Mouse (Mus musculus): ENCODE data around the gene Zfp777. TPM values are rescaled to one million over a fixed set of nuclear protein-coding genes. Genes with fewer than 3 reads are reported as not detected.
A peak's percentile ranks its signal among the peaks of the same experiment; 100 is the strongest.

Zfp777 gene
- polyA plus RNA-seq (2015; fragmentation: Nextera tagmentation; extraction: Ambion mirVana): 4.4 and 4.5 TPM in 2 replicates

DNA sequence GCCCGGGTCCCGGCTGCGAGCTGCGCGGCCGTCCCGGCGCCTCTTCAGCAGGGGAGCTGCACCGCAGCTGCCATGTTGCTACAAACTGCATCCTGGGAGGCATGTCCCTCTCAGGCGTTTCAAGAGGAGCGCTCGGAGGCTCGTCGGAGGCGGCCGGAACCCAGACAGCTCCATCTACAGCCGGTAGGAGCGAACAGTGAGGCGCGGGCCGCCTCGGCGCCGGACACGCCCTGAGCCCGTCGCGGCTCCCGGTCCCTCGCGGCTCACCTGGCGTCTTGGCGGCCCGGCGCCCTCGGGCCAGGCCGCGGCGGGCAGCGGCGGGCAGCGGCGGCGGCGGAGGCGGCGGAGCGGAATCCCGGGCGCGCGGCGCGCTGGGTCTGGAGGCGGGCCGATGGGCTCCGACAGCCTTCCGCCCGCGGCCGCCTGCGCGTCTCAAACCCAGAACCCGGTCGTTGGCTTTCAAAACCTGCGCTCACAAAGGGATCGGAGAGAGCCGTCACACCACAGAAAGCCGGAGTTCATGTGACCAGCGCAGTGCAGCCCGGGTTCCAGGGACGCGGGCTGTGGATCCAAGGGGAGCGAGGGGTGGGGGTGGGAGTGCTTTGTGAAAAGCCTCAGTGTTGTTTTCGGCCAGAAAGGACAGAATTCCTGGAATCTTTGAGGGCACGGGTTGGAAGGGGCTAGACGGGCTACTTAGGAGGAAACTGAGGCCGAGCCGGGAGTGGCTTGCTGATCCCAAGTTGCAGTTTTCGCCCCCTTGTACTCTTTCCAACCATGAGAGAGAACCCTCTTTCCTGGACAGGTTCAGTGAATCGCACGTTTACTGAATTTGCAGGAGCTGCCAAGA is at the start of gene Zfp777:
TSS of gene Zfp777 (minus strand) at position 486 of the 847 bp plus-strand sequence.
- H3K4me1 ChIP-seq (ENCODE audit: control insufficient read depth, insufficient read depth, low read length): peaks cover 5% of the 10 kb centered on the region; the same call in 1 of the 2 replicates
- H3K4me3 ChIP-seq (replicated peaks; ENCODE audit: low read length): peak within 1 kb of the TSS; percentile 84
- peak within 1 kb of the TSS; percentile 90 for H3K4me2 ChIP-seq (ENCODE audit: low read depth, low read length)
- H3K27ac ChIP-seq (ENCODE audit: low read length): peak within 1 kb of the TSS; percentile 86
- no peaks in the 10 kb centered on the region for H3K27me3 ChIP-seq (ENCODE audit: control insufficient read depth, insufficient read depth, low read length)
- no peaks in the 10 kb centered on the region for H3K9me3 ChIP-seq (replicated peaks; ENCODE audit: control insufficient read depth, low read length)
- 0 out of 2 replicates have a peak, but pooled peaks cover 2% of the 10 kb centered on the region for H3K36me3 ChIP-seq (ENCODE audit: control insufficient read depth, insufficient read depth, low read length)
- peak within 1 kb of the TSS; percentile 85 for H3K9ac ChIP-seq (ENCODE audit: low read length)
- peak; percentile 90 for ATAC-seq (ENCODE audit: insufficient read depth, low FRiP score)
- WGBS: under 1% methylated on average over 82 of the region's 82 CpGs

DNA sequence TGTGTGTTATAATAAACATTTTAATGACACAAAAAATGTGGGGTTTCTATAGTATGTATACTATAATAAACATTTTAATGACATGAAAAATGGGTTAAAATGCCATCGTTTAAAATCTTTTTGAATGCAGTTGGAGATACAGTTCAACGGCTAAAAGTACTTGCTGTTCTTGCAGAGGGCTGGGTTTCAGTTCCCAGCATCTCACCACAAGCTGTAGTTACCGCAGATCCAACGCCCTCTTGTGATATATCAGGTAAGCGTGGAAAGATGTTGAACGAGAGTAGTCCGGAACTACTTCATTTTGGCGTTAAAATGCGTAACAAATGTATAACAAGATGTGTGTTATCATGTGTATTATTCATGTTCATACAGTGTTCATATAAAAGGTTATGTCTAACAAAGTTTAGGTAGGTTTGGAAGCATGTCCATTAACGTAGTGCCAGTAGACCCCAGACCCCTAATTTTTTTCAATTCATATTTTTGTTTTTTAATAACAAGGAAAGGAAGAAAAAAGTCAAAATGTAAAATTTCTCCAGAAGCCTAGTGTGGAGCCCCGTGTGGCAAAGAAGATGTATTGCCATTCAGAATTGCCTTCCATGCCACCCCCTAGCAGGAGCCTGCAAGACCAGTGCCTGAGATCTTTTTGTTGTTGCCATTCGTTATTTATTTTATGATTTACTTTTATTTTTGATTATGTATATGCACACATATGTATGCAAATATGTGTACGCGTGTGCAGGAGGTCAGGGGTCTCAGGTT is 38.4 kb upstream of the Zfp777 start:
- Histone ChIP-seq H3K27ac (ENCODE audit: low read length) (no peak overlapping the region), H3K4me1 (ENCODE audit: control insufficient read depth, insufficient read depth, low read length) (peaks cover 9% of the 10 kb centered on the region), H3K9ac (ENCODE audit: low read length) (no peak overlapping the region), H3K4me2 (ENCODE audit: low read depth, low read length) (peak overlapping the region; percentile 94), H3K27me3 (ENCODE audit: control insufficient read depth, insufficient read depth, low read length) (no peaks in the 10 kb centered on the region), H3K36me3 (ENCODE audit: control insufficient read depth, insufficient read depth, low read length) (peaks cover under 1% of the 10 kb centered on the region; the same call in 1 of the 2 replicates), H3K4me3 (replicated peaks; ENCODE audit: low read length) (peak overlapping the region; percentile 64), H3K9me3 (replicated peaks; ENCODE audit: control insufficient read depth, low read length) (no peaks in the 10 kb centered on the region)
- WGBS: 38% methylated on average over 14 of the region's 14 CpGs
- ATAC-seq (ENCODE audit: insufficient read depth, low FRiP score): no peak

DNA sequence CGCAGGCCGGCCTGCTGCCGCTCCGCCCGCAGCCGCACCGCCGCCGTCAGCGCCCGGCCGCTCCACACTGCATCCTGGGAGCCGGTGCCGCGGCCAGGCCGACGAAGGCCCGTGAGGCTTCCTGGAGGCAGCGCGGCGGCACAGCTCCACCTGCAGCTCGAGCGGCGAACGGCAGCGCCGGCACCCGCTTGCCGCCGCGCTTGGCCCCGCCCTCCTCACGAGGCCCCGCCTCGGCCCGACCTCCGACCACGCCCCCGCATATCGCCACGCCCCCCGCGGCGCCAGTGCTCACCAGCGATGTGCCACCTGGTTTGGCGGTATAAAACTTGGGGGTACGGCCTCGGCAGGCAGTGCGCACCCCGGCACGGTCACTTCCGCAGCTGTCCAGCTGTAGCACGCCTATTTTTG is 37.8 kb upstream of the Zfp777 start, which contains the start of gene Zfp746:
TSS of gene Zfp746 (minus strand) at position 123 of the 408 bp plus-strand sequence.
- Histone ChIP-seq H3K4me1 (ENCODE audit: control insufficient read depth, insufficient read depth, low read length) (peaks cover 9% of the 10 kb centered on the region), H3K9me3 (replicated peaks; ENCODE audit: control insufficient read depth, low read length) (no peaks in the 10 kb centered on the region), H3K4me3 (replicated peaks; ENCODE audit: low read length) (peak within 1 kb of the TSS; percentile 64), H3K9ac (ENCODE audit: low read length) (peak within 1 kb of the TSS; percentile 97), H3K27me3 (ENCODE audit: control insufficient read depth, insufficient read depth, low read length) (no peaks in the 10 kb centered on the region), H3K27ac (ENCODE audit: low read length) (peak within 1 kb of the TSS; percentile 91), H3K4me2 (ENCODE audit: low read depth, low read length) (peak within 1 kb of the TSS; percentile 94), H3K36me3 (ENCODE audit: control insufficient read depth, insufficient read depth, low read length) (peaks cover 7% of the 10 kb centered on the region; the same call in 1 of the 2 replicates)
- under 1% methylated on average over 52 of the region's 53 CpGs for WGBS
- ATAC-seq (ENCODE audit: insufficient read depth, low FRiP score): peak; percentile 90

DNA sequence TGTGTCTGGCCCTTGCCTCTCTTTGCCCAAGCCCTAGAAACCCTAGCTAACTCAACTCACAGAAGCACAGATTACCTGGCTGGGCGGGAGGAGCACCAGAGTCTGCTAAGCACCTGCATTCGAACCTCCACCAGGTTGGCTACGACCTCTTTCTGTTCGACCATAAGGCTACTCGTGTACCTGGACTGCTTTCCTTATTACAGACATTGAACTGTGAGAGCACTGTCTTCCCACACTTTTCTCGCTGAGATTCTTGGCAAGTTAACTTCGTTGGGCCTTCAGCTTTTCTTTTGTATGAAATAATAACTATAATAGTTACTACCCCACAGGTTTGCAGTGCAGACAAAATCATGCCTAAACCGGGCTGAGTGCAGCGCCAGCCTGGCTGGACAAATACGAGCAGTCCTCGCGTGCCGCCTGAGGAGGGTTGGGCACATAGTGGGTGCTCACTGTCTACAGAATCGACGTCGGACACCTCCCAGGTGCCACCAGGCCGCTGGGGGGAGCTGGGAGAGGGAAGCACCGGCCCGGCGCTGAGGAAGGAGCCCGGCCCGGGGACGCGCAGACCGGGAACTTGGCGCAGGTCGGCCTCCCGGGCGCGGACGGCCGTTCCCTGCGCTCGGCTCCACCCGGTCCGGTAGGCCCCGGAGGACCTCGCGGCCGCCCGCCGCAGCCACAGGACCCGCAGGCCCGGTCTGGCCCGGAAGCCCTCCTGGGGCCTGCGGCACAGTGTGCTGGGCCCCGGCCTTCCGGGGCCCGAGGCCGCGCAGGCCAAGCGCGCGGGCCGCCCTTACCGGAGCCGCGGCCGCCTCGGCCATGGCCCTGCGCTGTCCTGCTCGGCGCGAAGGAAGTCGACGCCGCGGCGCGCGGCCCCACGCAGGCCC is 37.1 kb upstream of the Zfp777 start:
- Histone ChIP-seq H3K4me2 (ENCODE audit: low read depth, low read length) (peak overlapping the region; percentile 94), H3K9ac (ENCODE audit: low read length) (peak overlapping the region; percentile 97), H3K9me3 (replicated peaks; ENCODE audit: control insufficient read depth, low read length) (no peaks in the 10 kb centered on the region), H3K4me1 (ENCODE audit: control insufficient read depth, insufficient read depth, low read length) (peaks cover 9% of the 10 kb centered on the region), H3K36me3 (ENCODE audit: control insufficient read depth, insufficient read depth, low read length) (peaks cover 14% of the 10 kb centered on the region), H3K27me3 (ENCODE audit: control insufficient read depth, insufficient read depth, low read length) (no peaks in the 10 kb centered on the region), H3K4me3 (replicated peaks; ENCODE audit: low read length) (peak overlapping the region; percentile 64), H3K27ac (ENCODE audit: low read length) (peak overlapping the region; percentile 91)
- 1% methylated on average over 69 of the region's 72 CpGs for WGBS
- peak; percentile 88 for ATAC-seq (ENCODE audit: insufficient read depth, low FRiP score)

DNA sequence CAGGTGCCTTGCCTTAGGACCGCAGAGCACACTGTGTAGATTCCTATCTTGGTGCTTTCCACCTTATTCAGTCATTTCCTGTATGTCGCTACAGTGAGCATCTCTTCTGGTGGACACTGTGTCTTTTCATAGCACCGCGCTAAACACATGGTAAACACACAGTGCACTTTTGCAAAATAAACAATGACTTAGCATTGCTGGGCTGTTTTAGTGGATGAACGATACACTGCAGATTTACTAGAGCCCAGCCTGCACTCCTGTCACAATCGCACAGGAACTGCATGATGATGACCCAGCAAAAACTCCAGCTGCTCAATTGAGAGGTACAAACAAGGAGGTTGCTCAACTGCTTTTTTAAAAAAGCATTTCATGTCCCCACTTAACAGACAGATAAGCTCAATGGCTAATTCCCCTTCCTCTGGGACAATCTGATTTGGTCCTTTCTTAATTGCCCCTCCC is 35.1 kb upstream of the Zfp777 start:
- H3K4me2 ChIP-seq (ENCODE audit: low read depth, low read length): no peak overlapping the region
- no peak for ATAC-seq (ENCODE audit: insufficient read depth, low FRiP score)
- peaks cover 23% of the 10 kb centered on the region for H3K36me3 ChIP-seq (ENCODE audit: control insufficient read depth, insufficient read depth, low read length)
- H3K9me3 ChIP-seq (replicated peaks; ENCODE audit: control insufficient read depth, low read length): no peaks in the 10 kb centered on the region
- no peak overlapping the region for H3K9ac ChIP-seq (ENCODE audit: low read length)
- no peaks in the 10 kb centered on the region for H3K27me3 ChIP-seq (ENCODE audit: control insufficient read depth, insufficient read depth, low read length)
- H3K27ac ChIP-seq (ENCODE audit: low read length): no peak overlapping the region
- no peak overlapping the region for H3K4me3 ChIP-seq (replicated peaks; ENCODE audit: low read length)
- WGBS: 80% methylated on average over 6 of the region's 6 CpGs
- peaks cover 9% of the 10 kb centered on the region for H3K4me1 ChIP-seq (ENCODE audit: control insufficient read depth, insufficient read depth, low read length)

DNA sequence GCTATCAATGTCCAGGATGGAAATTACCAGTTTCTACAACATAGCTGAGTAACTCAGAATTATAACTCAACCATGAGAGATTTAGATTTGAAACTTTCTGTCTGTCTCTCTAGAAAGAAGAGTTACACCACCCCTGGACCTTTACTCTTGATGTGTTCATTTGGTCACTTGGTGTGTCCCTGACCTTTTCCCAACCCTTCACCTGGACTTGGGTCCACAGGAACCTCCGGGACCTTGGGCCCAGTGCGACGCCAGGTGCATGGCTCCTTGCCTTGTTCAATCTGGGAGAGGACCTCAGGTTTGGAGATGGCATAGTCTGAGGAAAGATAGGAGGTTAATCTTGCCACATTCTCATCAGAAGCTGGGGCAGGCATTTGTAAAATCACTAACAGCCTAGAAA is 33.2 kb upstream of the Zfp777 start:
- 99% methylated on average over 3 of the region's 3 CpGs for WGBS
- ATAC-seq (ENCODE audit: insufficient read depth, low FRiP score): no peak
- H3K4me2 ChIP-seq (ENCODE audit: low read depth, low read length): no peak overlapping the region
- H3K4me1 ChIP-seq (ENCODE audit: control insufficient read depth, insufficient read depth, low read length): peaks cover 9% of the 10 kb centered on the region
- H3K27ac ChIP-seq (ENCODE audit: low read length): no peak overlapping the region
- no peak overlapping the region for H3K4me3 ChIP-seq (replicated peaks; ENCODE audit: low read length)
- no peaks in the 10 kb centered on the region for H3K9me3 ChIP-seq (replicated peaks; ENCODE audit: control insufficient read depth, low read length)
- H3K36me3 ChIP-seq (ENCODE audit: control insufficient read depth, insufficient read depth, low read length): peaks cover 26% of the 10 kb centered on the region
- no peak overlapping the region for H3K9ac ChIP-seq (ENCODE audit: low read length)
- no peaks in the 10 kb centered on the region for H3K27me3 ChIP-seq (ENCODE audit: control insufficient read depth, insufficient read depth, low read length)

DNA sequence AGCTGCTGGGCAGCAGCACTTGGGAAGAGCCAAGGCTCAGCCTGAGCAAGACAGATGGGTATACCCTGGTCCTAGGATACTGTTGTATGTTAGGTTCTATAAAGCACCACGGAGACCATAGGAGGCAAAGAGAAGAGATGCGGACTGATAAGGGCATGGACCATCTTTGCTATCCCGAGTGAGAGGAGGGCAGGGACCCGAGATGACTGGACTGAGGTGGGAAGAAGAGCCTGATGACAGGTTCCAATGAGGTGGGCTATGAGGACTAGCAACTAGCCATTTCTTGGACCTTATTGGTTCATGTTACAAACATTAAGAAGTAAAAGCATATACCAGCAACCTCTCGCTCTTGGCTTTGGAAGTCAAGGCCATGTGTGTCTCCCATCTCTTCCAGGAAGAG is 32.3 kb upstream of the Zfp777 start:
- peaks cover 9% of the 10 kb centered on the region for H3K4me1 ChIP-seq (ENCODE audit: control insufficient read depth, insufficient read depth, low read length)
- H3K4me2 ChIP-seq (ENCODE audit: low read depth, low read length): no peak overlapping the region
- H3K27ac ChIP-seq (ENCODE audit: low read length): no peak overlapping the region
- H3K9ac ChIP-seq (ENCODE audit: low read length): no peak overlapping the region
- WGBS: 93% methylated on average over 5 of the region's 5 CpGs
- H3K4me3 ChIP-seq (replicated peaks; ENCODE audit: low read length): no peak overlapping the region
- no peak for ATAC-seq (ENCODE audit: insufficient read depth, low FRiP score)
- H3K36me3 ChIP-seq (ENCODE audit: control insufficient read depth, insufficient read depth, low read length): peaks cover 26% of the 10 kb centered on the region
- H3K9me3 ChIP-seq (replicated peaks; ENCODE audit: control insufficient read depth, low read length): no peaks in the 10 kb centered on the region
- no peaks in the 10 kb centered on the region for H3K27me3 ChIP-seq (ENCODE audit: control insufficient read depth, insufficient read depth, low read length)

DNA sequence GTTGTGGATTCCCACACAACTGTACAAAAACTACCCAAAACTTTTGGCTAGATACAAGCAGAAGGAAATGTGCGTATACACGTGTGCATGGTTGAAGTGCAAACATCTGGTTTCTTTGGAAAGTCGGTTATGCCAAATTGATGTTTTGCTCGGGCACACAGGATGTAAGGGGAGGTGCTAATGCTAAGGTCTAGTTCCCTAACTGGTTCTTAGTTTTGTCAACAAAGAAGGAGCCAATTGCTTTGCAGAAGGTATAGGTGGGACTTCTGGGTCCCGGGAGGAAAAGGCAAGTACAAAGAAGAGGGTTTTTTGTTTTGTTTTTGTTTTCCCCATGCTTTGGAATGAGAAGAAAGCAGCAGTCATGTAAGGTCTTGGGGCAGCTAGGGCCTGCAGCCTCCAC is 24.6 kb upstream of the Zfp777 start:
- peaks cover 9% of the 10 kb centered on the region; the same call in 1 of the 2 replicates for H3K36me3 ChIP-seq (ENCODE audit: control insufficient read depth, insufficient read depth, low read length)
- WGBS: 61% methylated on average over 5 of the region's 5 CpGs

More for the DNA sequence above, 24.6 kb upstream of the Zfp777 start:
- ATAC-seq (ENCODE audit: insufficient read depth, low FRiP score): no peak
- no peaks in the 10 kb centered on the region for H3K9me3 ChIP-seq (replicated peaks; ENCODE audit: control insufficient read depth, low read length)
- H3K9ac ChIP-seq (ENCODE audit: low read length): no peak overlapping the region
- no peaks in the 10 kb centered on the region for H3K4me1 ChIP-seq (ENCODE audit: control insufficient read depth, insufficient read depth, low read length)
- H3K4me2 ChIP-seq (ENCODE audit: low read depth, low read length): no peak overlapping the region
- no peak overlapping the region for H3K27ac ChIP-seq (ENCODE audit: low read length)
- H3K27me3 ChIP-seq (ENCODE audit: control insufficient read depth, insufficient read depth, low read length): no peaks in the 10 kb centered on the region
- H3K4me3 ChIP-seq (replicated peaks; ENCODE audit: low read length): no peak overlapping the region
